Mouse (Mus musculus): ENCODE results near the gene Hltf.
"Not testable (repeated sequence)": the region's sequence is repeated elsewhere in the genome, so short reads cannot be mapped to it uniquely, and the experiment has no call there.

Gene Hltf

DNA sequence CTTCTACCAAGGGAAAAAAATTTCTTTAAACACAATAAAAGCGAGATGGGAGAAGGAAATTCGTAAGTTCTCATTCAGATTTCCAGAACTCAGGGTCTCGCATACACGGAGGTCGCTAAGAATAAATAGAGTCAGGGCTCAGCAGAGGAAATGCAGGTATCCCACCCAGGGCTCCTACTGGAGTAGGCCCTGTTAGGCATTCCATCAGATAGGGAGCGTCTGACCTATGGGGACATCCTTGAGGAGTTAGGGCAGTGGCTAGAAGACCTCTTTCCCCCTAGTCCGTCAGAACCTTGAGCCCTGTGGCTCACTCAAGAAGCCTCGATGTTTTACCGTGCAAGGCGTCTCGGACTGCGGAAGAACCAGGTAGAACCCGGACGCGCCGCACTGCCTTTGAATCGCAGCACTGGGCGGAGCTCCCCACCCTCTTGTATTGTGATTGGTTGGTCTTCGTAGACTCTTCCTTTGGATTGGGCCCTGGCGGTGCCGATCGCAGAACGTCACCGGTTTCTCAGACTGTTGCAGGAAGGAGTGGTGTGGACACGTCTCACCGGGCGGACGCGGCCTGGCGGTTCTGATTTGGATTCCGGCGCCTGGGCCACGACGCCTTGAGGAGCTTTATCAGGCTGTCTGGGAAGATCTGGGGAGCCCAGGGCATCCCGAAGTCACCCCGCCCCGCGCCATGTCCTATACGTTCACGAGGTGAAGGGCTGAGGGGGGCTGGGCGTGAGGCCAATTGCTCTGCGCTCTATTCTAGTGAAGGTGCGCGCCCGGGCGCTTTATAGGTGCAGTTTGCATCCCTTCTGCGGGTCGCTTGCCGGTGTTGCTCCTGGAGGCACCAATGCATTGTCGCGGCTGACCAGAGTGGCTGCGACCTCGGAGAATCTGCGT, at the start of gene Hltf:
Gene Hltf, plus strand, starts transcription at position 506 of the 891 bp plus-strand sequence.
- peak; percentile 90 to 93 for DNase-seq (ENCODE audit: low spot score in 2 of 2)

DNA sequence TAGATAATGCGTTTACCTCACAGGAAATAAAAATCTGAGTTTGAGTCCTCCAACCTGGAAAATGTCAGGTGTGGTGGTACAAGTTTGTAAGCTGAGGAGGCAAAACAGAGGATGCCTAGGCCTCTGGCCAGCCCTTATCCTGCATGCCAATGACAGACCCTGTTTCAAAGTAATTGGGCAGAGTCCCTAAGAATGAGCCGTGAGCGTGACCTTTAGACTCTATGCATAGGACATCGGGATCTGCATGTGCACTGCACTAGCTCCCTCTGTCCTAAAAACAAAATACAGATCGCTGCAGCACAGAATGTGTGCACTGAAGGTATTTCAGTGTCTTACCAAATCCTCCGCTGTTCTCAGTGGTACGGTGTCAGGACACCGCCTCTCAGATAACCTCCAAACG, 47.1 kb upstream of the Hltf start:
- peak in 1 of 2 experiments; percentile 34 for DNase-seq (ENCODE audit: low spot score in 2 of 2)

DNA sequence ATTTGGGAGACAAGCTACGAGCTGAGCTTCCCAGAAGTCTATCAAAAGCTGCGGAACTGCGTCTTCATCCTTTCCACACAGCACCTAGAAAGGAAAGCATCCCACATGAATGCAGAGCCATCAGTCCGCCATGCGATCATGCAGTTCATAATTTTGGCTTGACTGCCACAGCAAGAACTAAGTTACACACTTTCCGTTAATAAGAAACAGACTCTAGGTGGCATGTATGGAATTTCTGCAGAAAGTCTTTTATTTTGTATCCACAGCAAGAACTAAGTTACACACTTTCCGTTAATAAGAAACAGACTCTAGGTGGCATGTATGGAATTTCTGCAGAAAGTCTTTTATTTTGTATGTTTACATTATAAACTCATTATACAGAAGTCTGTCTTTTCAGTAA, 46.7 kb upstream of the Hltf start:
- DNase-seq (ENCODE audit: low spot score in 2 of 2): not testable (repeated sequence)

DNA sequence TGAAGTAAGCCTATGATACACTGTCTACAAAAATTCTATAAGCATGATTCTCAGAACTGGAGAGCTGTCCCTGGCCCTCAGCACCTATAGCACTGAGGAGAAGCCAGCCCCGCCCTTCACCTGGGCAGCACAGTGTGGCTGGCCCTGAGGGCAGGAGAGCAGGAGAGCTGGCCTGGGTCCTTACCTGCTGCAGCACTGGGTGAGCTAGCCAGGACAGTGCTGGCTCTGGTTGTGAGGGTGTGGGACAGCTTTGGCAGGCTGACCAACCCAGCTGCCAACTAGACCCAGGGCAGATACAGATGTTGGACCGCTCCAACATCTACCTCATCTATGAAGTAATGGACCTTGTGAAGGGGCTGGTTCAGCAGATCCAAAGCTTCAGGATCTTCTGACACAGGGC, 43.2 kb upstream of the Hltf start:
- peak; percentile 8 to 51 for DNase-seq (ENCODE audit: low spot score in 2 of 2)

DNA sequence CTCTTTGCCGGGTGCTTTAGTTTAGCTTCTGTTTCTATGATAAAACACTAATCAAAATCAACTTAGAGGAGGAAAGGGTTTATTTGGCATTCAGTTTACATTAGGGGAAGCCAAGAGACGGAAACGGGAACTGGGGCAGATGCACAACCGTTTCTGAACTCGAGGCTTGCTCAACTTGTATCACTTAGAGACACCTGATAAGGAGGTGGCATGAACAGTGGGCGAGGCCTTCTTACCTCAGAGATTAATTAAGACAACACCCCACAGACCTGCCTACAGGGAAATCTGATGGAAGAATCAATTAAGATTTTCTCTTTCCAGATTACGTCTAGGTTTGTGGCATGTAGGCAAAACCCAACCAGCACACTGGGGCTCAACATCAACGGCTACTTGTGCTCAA, 39.5 kb upstream of the Hltf start:
- DNase-seq (ENCODE audit: low spot score in 2 of 2): peak in 1 of 2 experiments; percentile 29

DNA sequence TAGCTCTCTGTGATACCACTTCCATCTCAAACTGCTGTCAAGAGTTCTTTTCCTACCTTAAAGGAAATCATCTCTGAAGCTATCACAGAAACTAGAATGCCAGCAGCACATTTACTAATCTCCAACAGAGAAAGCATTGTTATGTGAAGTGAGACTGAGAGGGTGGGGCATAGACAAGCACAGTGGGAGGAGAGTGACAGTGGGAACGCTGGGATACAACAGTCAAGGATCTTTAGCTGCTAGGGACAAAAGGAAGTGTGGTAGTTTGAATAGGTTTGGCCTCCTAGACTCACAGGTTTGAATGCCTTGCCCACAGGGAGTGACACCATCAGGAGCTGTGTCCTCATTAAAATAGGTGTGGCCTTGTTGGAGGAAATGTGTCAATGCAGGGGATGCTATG, 33.8 kb upstream of the Hltf start:
- no peak for DNase-seq (ENCODE audit: low spot score in 2 of 2)

DNA sequence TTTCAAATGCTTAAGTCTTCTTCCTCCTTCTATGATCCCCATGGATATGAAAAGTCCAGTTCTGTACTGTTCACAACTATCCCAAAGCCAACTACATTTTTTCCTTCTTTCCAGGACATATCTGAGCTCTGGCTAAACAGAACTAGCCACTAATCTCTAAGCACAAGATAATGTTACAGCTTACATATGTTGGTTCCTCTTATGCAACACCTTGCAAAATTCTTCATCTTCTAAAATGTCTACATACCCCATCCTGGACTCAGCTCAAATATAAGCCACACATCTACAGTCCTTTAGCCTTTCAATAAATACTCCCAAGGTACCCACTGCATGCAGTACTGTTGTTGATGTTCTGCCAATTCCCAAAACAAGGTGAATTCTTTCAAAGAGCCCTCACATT, 31.1 kb upstream of the Hltf start:
- no peak for DNase-seq (ENCODE audit: low spot score in 2 of 2)

DNA sequence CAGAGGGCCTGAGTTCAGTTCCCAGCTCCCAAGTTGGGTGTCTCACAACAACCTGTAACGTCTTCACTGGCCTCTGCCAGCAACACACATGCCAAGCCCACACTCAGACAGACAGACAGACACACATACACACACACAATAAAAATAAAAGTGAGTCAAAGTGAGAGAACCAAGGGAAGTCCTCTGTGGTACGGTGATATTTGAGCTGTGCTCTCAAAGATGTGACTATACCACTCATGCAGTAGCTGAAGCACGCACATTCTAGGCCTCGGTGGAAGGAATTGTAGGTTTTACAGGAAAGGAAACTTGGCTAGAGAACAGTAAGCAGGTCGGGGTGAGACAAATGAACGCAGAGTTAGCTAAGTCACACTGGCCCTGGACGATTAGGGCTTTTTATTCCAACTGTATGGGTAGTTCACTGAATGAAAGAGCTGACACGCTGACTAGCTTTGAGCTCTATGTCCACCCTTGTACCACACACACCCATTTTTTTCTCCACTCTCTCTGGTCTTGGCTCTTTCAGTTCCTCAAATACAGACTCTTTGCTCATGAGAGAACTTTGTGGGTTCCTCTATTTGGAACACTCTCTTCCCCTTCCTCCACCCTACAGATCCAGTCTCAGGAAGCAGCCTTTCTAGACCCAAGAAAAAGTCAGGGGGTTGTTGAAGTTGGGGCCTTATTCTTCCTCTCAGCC, 30.5 kb upstream of the Hltf start:
- no peak for DNase-seq (ENCODE audit: low spot score in 2 of 2)

DNA sequence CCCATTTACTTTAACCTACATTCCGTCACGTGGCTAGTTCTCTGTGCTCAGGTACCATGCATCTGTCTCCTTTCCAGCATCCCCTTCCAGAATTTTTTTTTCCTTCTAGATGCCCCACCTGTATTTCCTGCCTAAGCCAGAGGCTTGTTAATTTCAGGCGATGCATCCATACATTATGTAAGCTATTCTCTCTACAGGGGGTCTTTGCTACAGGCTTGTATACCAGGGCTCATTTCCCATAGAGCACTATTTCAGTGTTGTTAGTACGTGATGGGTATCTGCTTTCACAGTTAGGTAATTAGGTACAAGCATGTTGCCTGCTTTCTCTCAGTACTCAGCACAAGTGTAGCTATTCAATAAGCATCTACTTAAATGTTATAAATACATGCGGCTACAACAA, 29.8 kb upstream of the Hltf start:
- DNase-seq (ENCODE audit: low spot score in 2 of 2): no peak

DNA sequence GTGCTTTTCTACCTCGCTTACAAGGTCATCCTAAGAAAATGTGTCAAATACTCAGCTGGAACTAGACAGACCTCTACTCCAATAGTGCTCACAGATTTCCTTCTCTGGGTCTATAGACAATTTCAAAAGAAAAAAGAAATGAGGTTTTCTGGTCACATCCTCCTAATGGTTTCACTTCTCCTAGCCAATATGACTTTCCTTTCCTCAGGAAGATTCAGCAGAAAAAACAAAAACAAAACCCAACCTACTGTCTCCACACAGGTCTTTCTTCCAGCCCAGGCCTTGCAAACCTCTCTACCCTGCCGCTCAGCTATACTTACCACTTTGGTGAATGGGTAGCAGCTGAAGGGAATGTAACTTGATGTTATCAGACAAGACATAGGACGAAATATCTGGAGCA, 29.0 kb upstream of the Hltf start:
- no peak for DNase-seq (ENCODE audit: low spot score in 2 of 2)

DNA sequence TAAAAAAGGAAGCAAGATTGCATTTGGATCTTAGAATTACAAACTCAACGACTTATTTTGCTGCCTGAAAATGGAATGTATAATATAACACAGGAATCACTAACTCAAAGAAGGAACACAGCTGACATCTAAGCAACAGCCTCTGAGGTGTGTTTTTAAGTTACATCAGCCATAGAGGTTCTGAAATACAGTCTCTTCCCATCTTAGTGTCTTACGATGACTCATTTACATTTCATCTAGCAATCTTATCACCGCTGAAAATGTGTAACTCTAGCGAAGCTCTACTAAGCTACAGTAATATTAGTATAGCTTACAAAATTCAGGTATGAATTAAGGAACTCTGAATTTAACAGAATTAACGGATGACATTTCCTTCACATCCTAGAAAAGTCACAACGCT, 26.8 kb upstream of the Hltf start:
- no peak for DNase-seq (ENCODE audit: low spot score in 2 of 2)

DNA sequence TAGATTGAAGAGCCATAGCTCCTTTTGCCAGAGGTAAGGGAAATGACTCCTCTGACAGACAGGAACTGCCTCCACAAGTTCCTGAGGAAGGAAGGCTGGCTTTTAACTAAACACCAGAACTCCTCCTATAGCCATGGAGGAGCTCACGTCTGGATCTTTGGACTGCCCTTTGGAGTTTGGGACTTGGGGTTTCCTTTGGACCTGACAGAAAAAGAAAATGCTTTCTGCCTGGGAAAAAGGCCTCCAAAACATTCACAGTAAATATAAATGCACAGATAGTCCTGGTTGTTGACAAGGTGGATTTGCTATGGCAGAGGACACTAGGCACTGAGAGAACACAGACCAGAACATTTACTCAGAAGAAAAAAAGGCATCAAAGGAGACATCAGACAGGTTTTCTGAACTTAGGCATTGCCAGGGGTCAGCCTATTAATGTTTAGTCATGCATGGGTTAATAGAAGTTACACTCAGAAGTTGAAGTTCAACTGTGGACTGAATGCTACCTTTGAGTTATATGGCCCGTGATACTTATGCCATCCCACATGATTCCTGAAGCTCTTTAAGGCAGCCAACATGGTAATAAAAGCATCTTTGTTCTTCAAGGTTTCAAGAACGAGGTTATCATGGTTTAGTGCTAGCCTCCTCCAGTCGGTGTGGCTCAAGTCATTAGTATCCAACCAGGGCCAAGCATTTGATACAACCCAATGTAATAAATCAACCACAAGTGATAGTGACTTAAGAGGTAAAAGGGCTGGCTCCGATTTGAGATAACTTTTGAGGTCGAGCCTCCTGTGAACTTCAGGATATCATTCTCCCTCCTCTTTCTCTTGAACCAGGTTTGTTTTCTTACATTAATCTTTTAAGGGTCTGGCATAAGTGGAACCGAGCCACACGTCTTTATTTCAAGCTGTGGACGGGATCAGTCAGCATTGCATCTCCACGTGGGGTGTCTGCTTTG, 23.6 kb upstream of the Hltf start:
- no peak for DNase-seq (ENCODE audit: low spot score in 2 of 2)

DNA sequence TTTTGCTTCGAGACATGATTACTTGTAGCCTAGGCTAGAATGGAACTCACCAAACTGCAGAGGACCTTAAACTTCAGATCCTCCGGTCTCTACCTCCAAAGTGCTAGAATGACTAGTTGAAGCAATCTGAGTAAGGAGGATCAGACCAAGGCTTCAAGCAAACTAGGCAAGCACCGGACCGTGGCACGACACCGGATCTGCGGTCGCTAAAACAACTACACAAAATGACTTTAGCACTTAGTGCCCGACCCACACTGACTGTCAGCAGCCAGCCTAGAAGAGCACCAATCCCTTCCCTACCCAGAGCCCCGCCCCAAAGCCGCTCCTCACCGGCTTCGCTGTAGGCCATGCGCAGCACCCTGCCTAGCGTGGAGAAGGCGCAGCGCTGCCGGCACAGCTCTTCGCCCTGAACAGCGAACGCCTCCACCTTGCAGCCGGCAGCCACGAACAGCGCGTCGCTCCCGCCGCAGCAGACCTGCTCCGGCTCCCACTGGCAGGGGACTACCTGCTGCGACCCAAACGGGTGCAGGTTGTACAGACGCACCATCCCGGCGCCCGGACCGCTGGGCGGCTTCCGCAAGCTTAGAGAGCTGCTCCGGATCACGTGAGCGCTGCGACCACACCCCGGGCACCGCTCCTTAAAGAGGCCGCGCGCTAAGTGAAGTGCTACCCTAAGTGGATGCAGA, 22.7 kb upstream of the Hltf start, which contains the start of gene Hps3:
Gene Hps3, minus strand, starts transcription at position 597 of the 686 bp plus-strand sequence.
- DNase-seq (ENCODE audit: low spot score in 2 of 2): peak; percentile 82 to 91

DNA sequence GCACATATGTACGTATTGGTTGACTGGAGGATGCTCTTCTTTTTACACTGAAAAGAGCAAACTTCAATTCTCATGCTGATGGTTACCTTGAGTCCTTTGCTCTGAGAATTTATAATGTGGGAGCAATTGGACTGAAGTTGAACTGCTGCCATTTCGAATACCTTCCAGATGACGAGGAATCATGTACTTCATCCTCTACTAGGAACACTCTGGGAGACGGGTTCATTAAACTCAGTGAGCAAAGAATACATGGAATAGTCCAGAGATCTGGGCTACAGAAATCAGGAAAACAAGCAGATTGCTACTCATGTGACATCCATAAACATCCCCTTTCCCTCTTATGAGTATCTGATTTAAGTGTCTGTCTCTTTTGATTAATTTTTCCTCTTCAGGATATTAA, 21.5 kb upstream of the Hltf start:
- DNase-seq (ENCODE audit: low spot score in 2 of 2): no peak

DNA sequence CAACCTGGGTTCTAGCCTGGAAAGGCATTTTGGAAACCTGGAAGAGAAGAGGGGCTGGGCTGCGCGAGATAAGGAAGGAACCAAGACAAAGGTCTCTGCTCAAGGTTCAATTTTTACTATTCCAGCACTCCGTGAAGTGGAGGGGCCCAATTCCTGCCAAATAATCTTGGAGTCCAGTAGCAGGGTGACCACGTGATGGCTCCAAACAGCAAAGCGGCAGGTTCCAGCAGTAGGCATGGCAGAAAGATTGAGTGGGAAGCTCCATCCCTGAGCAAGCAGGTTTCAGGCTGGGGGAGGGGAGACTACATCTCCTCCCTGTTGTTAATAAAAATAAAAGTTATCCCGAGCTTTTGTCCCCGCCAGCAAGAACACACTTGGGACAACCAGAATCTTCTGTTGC, 16.1 kb upstream of the Hltf start:
- DNase-seq (ENCODE audit: low spot score in 2 of 2): not testable (repeated sequence)

DNA sequence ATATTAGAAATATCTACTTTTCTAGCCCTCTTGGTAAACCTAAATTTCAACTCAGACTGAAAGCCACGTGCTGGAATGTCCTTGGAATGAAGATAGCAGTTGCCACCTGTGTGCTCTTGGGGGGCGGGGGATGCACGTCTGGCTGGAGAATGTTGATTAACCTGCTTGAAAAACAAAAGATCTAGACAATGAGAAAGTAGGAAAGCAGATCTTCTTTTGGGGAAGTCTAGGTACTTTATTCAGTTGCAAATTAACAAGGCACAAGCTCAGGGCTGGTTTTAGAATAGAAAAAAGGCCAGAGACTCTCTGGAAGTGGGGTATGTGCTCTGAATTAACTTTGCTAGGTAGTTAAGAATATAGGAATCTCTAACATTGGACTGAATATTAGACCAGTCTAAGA, 12.9 kb upstream of the Hltf start:
- DNase-seq (ENCODE audit: low spot score in 2 of 2): not testable (repeated sequence)

DNA sequence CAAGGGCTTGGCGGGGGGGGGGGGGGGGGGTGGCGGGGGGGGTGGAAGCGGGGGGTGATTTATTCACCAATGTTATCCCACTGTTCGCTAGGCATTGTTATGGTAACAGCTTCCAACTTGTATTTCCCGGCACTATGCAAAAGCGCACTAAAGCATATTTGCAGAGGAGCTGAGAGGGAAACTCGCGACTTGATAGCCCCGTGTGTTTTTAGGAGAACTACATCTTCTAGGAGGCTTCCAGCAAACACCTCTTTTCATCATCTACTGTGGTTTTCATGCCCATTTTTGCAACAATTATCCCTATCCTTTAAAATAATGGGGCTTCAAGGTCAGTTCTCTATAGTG, 558 bp downstream of the Hltf start:
- DNase-seq (ENCODE audit: low spot score in 2 of 2): no peak

DNA sequence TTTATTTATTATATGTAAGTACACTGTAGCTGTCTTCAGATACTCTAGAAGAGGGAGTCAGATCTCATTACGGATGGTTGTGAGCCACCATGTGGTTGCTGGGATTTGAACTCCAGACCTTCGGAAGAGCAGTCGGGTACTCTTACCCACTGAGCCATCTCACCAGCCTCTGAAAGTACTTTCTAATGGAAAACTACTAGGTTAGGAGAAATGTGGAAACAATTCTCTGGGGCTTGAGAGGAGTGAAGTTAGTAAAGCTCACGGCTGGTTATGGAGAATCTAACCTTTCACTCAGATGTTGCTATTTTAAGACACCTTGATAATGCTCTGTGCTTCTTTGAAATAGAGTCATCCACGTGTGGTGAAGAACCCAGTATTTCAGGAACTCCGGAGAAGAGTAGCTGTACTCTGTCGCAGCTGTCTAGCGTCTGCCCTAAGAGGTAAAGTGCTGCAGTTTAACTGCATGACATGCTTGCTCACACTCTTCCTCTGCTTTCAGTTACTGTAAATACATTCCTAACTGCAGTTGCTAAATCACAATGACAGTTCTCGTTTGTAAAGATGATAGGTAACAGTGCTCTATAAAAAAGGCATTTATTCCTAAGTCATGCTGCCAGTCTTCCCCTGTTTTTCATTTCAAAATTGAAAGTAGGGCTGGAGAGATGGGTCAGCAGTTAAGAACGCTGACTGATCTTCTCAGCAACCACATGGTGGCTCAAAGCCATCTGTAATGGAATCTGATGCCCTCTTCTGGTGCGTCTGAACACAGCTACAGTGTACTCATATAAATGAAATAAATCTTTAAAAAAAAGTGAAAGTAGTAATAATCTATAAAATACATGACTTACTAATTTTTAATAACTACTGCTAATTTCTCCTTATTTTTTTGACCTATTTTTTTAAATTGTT, 18.8 kb downstream of the Hltf start:
- DNase-seq (ENCODE audit: low spot score in 2 of 2): no peak

DNA sequence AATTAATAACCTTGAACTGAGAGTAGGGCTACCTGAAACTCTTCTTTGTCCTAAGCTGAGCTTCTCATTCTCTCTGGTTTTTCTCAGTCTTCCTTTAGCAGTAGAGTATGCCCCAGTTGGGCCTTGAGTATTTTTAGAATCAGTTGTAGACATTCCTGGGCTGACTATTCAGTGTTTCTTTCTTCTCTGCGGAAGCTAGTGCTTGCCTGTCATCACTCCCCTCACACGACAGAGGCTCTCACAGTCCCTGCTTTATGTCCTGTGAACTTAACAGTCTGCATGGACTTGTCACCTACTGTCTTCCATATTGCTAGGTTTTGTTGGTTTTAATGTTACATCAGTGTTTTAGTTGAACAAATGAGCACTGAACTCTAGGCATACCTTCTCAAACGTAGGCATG, 24.6 kb downstream of the Hltf start:
- no peak for DNase-seq (ENCODE audit: low spot score in 2 of 2)

DNA sequence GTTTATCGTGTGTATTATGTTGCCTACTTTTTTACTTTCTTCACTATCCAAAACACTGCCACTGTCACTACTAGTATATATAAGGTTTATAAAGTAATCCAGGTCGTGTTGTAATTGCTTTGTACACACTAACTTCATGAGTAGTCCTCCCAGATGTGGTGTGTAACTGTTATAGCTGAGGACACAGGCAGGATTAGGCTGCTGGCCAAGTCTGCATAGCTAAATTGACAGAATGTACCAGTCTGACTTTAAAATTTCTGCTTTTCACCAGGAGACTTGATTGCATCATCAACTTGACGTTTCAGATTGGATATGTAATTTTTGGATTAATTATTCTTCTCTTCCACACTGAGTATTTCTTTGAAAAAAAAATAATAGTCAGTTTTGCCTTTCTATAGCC, 46.2 kb downstream of the Hltf start:
- DNase-seq (ENCODE audit: low spot score in 2 of 2): no peak

Data from spleen, postnatal 4 days (tissue).